Mouse (Mus musculus) spleen, postnatal 4 days (tissue): ENCODE data around the gene Agmo.

ENCODE experiments used
- DNase-seq, 2 experiments: peaks; one replicate each; pipeline ENCODE4 v3.0.0; 2022; ENCODE audit warnings: low spot score in 2 of 2

Gene Agmo

DNA sequence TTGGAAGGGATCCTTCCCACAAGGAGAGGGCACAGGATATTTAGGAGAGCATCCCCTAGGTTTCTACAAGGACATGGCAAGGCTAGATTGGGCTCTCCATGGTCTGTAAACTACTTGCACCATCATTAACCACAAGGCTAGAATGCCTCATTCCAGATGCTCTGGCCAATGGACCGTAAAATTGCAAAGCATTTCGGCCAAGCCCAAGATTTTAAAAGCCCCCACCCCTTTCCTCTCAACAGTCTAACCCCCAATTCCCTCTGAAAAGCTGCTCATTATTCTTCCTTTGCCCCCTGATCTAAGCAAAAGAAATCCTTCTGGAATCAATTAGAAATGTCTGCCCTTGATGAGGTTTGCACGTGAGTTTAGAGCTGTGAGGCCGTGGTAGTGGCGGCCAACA lies 185.3 kb downstream of the Agmo start:
- no peak for DNase-seq

DNA sequence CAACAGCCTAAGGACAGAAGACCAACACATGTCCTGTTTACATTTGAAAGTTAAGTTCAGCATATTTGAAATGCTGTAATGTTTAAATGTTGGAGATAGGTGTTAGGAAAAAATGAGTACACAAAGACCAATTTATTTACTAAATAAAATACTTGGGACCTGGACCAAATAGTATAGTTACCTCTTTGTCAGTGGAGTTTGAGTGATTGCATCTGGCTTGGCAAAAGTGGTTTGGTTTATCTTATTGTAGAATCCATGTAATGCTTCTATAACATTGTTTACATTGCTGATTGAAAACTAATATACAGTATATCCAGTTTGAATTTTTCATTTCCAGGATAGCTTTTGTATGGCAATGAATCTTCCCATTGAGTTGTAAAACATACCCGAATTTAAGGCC lies 193.0 kb downstream of the Agmo start:
- DNase-seq: no peak

DNA sequence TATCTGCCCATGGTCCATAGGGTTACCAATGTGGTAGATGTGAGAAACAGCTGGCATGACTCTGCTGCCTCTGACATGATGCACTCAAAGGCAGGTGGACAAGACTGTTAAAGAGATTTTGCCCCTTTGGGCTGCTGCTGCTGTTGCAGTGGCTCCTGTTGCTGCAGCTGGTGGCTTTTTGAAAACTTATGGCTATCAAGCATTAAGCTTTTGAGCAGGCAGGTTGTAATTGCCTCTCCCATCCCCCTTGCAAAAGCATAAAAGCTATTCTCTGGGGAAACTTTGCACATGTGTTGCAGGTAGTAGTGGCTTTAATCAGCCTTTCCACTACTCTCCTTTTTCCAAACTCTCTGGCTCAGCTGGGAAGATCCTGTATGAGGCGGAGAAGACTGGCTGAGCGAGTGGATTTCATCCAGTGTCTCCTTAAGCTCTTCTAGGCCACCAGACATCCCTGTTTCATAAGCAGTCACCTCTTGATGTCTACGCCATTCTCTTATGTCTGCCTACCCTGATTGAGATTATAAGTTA lies 201.1 kb downstream of the Agmo start:
- DNase-seq: no peak

DNA sequence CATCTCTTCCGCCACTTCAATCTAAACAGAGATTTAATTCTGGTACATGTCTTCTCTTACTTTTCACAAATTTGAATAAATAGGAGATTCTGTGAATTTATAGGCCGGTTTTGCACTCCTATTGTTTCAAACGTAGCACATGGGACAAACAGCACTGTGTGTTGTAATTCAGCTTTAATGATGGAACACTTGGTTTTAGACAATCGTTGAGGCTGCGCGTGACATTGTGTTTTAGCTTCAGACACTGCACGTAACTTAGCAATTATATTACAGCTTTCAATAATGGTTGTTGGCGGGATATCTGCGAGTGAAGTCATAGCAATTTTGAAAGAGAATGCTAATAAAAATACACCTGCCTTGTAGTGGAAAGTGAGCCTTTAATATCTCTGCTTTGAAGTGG lies 203.8 kb downstream of the Agmo start:
- no peak for DNase-seq

DNA sequence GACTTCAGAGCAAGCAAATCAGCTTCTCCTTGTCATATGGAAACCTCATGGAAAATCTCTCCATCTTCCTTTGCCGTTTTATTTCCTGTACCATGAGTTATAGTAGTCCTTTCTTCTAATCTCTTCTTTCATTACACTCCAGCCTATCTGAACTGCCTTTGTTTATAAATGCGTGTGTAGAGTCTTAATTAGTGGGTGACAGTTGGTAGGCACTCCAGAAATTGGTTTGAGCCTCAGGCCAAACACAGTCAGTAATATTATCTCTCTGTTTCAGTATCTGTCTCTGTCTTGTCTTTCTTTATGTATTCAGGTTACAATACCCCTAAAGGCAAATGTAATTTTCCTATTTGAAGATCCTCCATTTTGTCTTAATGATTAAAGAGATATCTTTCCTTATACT lies 208.2 kb downstream of the Agmo start:
- no peak for DNase-seq

DNA sequence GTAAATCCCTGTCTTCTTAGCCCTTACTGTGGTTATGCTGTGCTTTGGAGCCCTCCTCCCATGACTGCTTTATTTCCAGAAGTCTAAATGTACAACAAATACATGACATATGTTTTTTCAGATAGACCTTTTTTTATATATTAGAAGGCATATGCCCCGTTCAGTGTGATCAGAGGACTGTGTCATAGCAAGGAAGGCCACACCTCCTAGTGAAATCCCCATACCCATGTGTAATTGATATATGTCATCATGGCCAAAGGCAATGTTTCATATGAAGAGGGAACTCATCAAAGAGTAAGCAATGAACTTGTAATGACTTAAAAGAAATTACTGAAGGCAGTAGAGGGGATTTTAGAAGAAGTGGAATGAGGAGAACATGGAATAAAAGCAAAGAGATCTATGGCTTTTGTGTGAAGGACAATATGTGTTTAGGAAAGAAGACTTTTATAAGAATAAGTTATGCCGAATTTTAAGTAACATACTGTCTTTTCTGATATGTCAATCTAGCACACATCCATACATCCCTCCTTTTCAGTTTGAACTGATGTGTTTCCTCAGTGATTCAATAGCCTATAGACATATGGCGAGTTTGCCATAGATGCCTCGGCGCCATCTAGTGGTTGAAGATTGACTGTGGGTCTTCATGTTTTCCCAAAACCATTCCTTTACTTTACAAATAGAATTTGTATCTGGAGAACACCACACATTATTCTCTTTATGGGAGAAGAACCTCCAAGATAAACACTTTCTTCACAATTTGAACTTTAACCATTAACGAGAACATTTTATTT lies 209.1 kb downstream of the Agmo start:
- DNase-seq: no peak

DNA sequence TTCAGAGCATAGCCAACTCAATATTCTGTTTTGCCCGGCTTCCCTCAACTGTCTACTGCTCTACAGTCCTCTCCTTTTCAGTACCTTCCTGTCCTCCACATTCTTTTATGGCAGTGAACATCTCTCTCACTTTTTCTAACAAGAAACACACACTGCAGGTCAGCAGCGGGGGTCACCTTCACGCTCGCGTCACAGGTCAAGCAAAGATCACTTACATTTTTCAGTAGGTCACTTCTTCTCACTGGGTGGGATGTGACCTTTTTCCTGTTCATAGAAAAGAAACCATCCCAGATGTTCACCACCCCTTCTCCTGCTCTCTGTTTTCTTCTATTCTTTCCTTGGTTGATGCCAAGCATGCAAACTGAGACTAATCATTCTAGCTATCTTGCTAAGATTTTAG lies 230.2 kb downstream of the Agmo start:
- no peak for DNase-seq

DNA sequence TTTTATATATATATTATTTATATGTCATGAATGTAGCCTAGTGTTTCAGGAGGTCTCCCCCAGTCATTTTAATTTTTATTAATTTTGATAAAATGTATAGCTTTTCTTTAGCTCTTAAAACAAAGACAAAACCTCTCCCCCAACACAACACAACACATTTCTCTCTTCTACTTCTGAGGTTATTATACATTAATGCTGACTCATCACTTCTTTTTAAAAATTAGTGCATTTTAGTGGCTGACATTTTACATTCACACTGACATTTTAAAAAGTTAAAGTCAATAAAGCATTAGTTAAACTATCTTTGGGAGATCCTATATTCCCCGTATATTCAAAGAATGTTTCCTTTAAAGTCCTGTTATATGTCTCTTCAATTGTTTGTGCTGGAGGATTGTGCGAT lies 235.4 kb downstream of the Agmo start:
- DNase-seq: no peak

DNA sequence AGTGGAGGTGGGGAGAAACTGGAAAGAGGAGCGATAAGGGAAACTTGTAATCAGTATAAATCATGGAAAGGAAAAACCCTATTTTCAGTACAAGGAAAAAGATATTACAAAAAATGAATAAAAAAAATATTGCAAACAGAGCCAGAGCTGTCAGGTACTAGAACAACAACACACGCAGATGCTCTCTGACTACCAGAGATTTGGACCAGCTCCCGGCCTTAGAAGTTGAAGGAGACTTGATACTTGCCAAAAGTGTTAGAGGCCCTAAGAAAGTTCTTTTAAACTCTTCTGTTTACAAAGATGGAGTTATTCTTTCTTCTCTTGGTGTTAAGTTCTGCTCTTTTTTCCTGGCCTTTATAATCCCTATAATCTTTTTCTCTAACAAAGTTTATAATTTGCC lies 246.6 kb downstream of the Agmo start:
- DNase-seq: no peak

DNA sequence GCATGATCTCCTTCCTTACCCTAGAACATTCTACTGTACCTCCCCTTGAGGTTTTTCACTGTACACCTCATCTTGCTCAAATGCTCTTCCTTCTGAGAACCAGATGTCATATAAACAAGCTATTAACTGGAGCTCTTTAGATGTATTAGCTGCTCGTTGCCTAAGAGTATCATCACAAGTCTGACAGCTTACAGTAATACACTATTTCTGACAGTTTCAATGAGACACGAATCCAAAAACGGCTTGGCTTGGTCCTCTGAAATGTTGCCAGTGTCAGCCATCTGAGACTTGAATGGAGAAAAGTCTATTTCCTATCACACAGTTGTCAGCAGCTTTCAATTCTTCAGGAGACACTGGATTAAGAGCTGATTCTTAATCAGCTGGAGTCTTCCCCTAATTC lies 257.4 kb downstream of the Agmo start:
- DNase-seq: no peak

DNA sequence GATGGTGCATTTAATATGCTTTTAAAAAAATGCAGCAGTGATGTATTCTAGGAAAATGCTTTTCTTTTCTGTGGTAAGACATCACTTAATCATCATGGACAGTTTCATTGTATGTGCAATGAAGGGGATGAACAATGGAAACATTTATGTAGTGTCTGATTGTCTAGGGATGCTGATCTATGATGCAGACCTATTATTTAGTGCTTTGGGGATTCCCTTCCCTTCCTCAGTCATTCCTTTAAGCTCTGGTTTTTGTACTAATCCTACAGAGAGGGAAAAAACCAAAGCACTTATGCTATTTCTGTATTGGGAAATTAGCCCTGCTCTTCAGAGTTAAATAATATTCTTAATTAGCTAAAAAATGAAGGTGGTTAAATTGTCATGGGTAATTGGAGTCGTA lies 266.0 kb downstream of the Agmo start:
- no peak for DNase-seq

DNA sequence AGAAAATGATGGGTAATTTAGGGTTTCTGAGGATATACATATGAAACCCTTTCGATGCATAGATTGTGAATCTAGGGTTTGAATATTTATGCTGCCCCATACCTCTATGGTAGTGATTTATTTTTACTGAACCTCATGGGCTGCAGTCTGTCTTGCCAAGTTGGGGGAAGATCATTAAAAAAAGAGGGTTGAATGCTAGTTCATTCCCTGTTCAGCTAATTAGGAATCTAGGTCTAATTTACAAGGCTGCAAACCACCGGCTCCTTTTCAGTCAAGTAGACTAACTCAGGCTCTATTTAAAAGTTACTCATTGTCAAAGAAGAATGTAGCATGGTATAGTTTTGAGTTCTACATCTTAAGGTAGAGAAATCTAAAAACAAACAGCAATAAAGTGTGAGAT lies 266.4 kb downstream of the Agmo start:
- no peak for DNase-seq

DNA sequence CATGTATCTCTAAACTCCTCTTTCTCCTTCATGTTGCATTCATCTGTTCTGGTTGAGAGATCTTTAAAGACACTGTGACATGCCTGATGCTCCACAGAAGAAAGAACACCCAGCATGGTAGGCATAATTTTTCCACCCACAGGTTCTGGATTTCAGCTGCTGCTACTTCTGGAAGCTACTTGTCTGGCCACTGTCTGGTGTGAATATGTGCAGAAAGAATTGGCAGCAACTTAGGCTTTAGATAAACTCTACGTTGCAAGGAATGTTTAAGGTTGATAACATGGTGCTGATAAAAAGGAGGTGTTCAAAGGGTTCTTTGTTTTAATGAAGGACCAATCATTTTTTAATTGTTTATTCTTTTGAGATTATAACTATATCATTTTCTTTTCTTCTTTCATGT lies 280.3 kb downstream of the Agmo start:
- no peak for DNase-seq

DNA sequence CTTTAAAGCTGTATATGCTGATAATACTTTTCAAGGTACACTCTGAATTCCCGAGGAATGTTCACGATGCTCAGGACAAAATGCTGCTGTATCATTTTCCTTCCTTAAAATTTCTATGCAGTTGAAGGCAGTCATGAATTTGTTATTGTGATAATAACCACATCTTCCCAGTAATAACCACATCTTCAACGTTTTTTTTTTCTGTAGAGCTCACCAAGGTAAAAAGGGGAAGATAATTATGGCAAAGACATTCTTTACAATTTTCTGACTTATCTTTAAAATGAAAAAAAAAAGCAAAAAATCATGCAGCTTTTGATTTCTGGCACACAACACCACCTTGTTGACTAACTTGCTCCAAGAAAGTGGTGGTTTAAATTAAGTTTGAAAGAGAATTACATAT lies 283.2 kb downstream of the Agmo start:
- no peak for DNase-seq

DNA sequence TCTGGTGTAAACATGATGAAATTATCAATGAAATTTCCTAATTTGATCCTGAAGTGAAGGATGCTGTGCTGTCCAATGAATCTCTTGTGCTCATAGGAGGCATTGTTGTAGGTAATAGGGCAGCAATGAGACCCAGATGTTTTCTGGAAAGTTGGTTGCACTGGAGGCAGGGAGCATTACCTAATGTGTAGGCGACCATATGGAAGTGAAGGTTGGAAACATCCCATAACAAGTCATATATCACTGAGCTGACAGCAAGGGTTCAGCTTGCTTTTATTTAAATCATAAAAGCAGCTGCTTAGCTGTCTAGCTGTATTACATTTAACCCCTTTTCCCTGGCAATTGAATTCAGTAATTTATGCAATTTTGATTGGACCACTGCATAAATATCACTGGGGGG lies 299.6 kb downstream of the Agmo start:
- no peak for DNase-seq

DNA sequence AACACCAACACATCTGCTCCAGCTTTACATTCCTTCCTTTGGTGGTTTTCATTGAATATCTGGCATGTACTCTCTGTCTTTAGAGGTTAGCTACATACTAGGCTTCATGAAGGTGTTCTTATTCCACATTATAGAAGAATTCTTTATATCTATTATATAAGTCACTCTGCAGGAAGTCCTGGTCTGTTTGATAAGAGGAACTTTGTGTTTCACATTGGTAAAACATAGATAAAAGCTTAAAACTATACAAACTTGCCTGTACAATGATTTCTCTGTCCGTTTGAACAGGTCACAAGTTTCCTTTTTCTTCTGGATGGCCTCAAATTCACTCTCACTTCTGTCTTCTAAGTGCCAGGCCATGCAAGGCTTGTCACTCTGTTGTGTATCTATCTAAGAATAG lies 316.8 kb downstream of the Agmo start:
- no peak for DNase-seq

DNA sequence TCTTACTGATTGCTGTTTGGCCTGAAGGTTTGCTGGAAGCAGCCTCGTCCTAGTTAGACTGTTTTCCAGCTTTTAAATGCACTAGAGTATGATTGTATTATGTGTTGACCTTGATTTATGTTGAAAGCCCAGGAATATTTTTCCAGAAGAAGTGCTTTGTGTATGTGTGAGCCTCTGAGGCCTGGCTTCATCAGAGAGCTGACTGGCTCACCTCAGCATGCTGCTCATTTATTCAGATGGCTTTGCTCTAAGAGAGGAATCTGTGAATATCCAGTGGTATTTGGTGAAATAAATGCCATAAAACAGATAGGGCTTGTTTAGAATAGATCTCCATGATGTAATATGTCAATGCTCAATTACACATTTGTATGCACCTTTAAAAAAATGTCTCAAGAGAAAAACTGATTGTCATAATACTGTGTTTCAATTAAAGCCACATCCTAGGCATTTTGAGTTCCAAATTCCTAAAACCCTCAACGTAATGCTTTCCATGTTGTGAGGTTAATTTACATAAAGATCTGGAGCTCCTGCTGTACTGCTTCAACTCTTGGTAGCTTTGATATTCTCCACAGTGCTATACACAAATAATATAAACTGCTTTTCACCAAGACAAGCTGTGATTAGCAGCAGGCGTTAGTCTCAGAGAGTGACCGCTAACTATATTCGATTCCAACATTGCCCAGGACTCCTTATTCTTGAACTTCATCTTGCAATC lies 324.6 kb downstream of the Agmo start:
- no peak for DNase-seq

DNA sequence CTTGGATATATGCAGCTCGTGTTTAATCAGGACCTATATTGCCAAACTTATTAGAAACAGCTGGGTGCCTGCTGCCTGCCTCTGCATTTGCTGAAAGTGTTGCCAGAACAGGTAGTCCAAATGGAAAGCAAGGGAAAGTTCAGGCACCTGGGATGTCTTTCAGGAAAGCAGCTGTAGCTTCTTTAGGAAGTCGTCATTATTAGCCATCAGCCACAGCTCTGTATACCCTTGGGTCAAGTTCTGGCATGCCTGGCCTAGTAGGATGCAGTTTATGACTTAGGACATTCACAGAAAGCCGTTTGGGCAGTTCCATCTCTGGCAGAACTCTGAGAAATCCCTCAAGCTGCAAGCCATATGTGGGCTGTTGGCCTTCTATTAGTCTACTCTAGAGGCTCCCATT lies 330.5 kb downstream of the Agmo start:
- DNase-seq: no peak

DNA sequence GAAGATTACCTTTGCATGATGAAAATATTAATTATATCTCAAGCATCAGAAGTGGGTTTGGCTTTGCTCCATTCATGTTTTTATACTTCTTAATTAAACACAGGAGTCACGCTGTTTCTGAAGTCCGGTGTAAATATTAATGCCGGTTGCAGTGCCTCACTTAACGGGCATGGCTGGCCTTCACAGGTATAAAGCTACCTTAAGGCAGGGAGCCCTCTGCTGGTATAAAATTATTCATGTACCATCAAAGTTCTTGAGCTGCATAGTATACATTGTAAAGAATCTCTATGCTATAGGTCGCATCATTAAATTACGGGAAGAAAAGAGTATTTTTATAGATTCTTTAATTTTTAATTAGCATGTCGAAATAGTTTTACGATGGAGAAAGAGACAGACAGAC lies 341.3 kb downstream of the Agmo start:
- DNase-seq: no peak

DNA sequence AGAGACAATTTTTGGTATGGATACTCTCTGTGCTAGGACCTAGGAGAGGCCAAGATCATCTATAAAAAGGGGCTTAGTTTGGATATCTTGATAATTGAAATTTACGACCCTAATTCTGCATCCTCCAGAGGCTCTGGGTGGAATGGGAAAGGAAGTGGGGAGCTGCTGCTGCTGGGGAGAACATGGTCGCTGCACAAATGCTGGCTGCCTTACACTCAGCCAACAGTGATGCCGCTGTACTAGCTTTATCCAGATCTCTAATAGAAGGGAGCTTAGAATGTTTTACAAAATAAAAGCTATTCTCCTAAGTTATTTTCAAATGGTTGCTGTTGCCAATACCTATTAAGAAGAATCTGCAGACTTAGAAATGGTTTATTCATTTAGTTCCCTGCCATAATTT lies 351.4 kb downstream of the Agmo start:
- no peak for DNase-seq

DNA sequence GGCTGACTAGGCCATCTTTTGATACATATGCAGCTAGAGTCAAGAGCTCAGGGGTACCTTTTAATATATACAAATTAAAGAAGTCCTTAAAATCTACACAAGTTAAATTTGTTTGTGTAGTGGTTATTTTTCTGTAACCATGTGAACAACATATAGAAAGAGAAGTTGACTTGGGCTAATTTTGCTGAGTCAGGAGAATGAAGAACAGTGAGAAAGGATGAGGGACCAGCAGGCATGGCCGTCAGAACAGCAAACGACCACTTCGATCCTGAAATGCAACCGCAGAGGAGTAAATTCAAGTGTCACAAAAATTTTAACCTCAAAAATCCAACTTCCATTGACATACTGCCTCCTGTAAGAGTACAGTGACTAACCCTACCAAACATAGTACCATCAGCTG lies 371.4 kb downstream of the Agmo start:
- DNase-seq: no peak

DNA sequence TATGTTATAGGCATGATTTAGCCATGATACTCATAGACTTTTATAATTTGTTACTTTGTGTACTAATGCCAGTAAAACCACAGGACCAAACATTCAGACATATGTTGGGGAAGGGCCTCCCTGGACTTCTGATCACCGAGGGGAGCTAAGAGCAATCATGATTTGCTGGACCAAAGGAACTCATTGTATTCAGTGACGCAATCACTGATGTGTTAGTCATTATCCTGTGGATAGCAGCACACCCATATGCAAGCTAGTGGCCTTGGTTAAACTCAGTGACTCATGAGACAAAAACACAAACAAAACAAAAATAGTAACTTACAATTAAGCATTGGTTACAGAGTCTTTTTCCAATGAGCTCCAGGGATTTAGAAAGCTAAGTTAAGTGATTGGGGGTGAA lies 373.3 kb downstream of the Agmo start:
- DNase-seq: no peak

DNA sequence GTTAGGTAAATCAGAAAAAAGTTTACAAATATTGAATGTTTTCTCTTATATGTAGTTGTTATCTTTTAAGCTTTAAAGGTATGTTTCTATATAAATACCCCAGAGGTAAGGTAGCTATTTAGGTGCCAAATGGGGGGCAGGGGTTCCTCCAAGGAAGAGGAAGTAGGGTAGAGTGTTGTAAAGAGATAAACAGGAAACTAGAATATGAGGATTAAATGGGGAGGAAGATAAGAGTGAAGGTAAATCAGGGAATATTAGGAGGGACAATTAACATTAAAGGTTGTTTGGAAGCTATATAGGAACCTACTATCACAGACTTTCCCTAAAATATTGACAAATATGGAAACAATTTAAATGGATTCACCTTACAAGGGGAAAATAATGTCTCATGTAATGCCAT lies 382.6 kb downstream of the Agmo start:
- DNase-seq: no peak
